Mouse (Mus musculus) forebrain, postnatal 0 days (tissue): ENCODE results near the gene Atp6v1a. TPM values are rescaled to one million over a fixed set of nuclear protein-coding genes. Genes with fewer than 3 reads are reported as not detected.

Source experiments
- ATAC-seq: fragments of 200-750 bp; cut with Nextera tagmentation; 2 replicates; pipeline ENCODE4 v1.8.0; 2017; ENCODE audit warnings: mild to moderate bottlenecking, moderate library complexity
- DNase-seq: peaks from one replicate; pipeline ENCODE4 v3.0.0-alpha.2; 2015
- H3K27ac ChIP-seq: fragments of 300-500 bp; sonication (generic); 2 replicates; pipeline ENCODE4 v1.5.1; 2014; ENCODE audit warnings: low read depth, mild to moderate bottlenecking, antibody characterized with exemption, low read length, moderate library complexity, mixed read lengths
- H3K27me3 ChIP-seq: fragments of 300-500 bp; sonication (generic); 2 replicates; pipeline ENCODE4 v1.6.1; 2014; ENCODE audit warnings: mild to moderate bottlenecking, low read length, mixed read lengths; ENCODE audit not compliant: insufficient read depth
- H3K36me3 ChIP-seq: fragments of 300-500 bp; sonication (generic); 2 replicates; pipeline ENCODE4 v1.6.1; 2014; ENCODE audit warnings: mild to moderate bottlenecking, moderate library complexity; ENCODE audit not compliant: insufficient read depth
- H3K4me1 ChIP-seq: fragments of 300-500 bp; sonication (generic); 2 replicates; pipeline ENCODE4 v1.6.1; 2014; ENCODE audit warnings: antibody characterized with exemption; ENCODE audit not compliant: insufficient read depth
- H3K4me2 ChIP-seq: fragments of 300-500 bp; sonication (generic); 2 replicates; pipeline ENCODE4 v1.6.1; 2014; ENCODE audit warnings: low read depth, mild to moderate bottlenecking, moderate library complexity
- H3K4me3 ChIP-seq: fragments of 300-500 bp; sonication (generic); 2 replicates; pipeline ENCODE4 v1.5.1; 2014; ENCODE audit warnings: low read depth, low read length, mixed read lengths
- H3K9ac ChIP-seq: fragments of 300-500 bp; sonication (generic); 2 replicates; pipeline ENCODE4 v1.6.1; 2014; ENCODE audit warnings: mild to moderate bottlenecking
- H3K9me3 ChIP-seq: fragments of 300-500 bp; sonication (generic); 2 replicates; pipeline ENCODE4 v1.6.1; 2016; ENCODE audit warnings: low read length
- CTCF ChIP-seq: sonication (generic); IDR thresholded peaks from 2 replicates; pipeline ENCODE4 v1.5.1; 2016; ENCODE audit warnings: antibody characterized with exemption, control low read depth, low read depth
- WGBS: fragments of 180-500 bp; shearing (Covaris S2); extraction: QIAGEN DNeasy Blood & Tissue Kit; methylation state at CpG from one replicate; pipeline ENCODE4 v1.1.7; 2014; 5-methylcytosine and 5-hydroxymethylcytosine counted together
- polyA plus RNA-seq: library from polyadenylated mRNA; unstranded; fragments of >200 nt; fragmentation: Nextera tagmentation; extraction: Ambion mirVana; gene quantifications from 2 replicates; pipeline ENCODE4 v1.2.1, GENCODE M21; 2015
- total RNA-seq: library from RNA; depleted of rRNA; stranded (reverse); fragments of >200 nt; gene quantifications from 2 replicates; pipeline ENCODE4 v1.2.3, GENCODE M21; 2014; rRNA removed

Atp6v1a gene
- total RNA-seq, result 192 TPM in 2 replicates
- polyA plus RNA-seq, result 132 and 149 TPM in 2 replicates

- DNase-seq, result peak; percentile 97
- Histone ChIP-seq H3K36me3 (no peaks in the 10 kb centered on the region), H3K27me3 (no peaks in the 10 kb centered on the region), H3K4me3 (peak within 1 kb of the TSS; percentile 94), H3K27ac (peak within 1 kb of the TSS; percentile 92), H3K4me2 (peak within 1 kb of the TSS; percentile 70), H3K9me3 (no peaks in the 10 kb centered on the region), H3K9ac (peak within 1 kb of the TSS; percentile 93), H3K4me1 (peaks cover 12% of the 10 kb centered on the region; the same call in 1 of the 2 replicates)
- under 1% methylated on average over 71 of the region's 71 CpGs for WGBS
- TF ChIP-seq CTCF, result no peak
- ATAC-seq, result peak; percentile 90
Measured at GRCm38 (mm10) chr16:44139536-44140185, at the start of gene Atp6v1a, which contains the start of gene Naa50. Atp6v1a (minus strand) TSS chr16:44139705. Naa50 (plus strand) TSS chr16:44139830.

- no peak overlapping the region for H3K9ac ChIP-seq
- H3K4me1 ChIP-seq, result no peaks in the 10 kb centered on the region
- 90% methylated on average over 3 of the region's 3 CpGs for WGBS
- 0 out of 2 replicates have a peak, but pooled peaks have one; percentile 12 for TF ChIP-seq CTCF
- H3K4me3 ChIP-seq, result no peak overlapping the region
- no peaks in the 10 kb centered on the region for H3K9me3 ChIP-seq
- no peak overlapping the region for H3K4me2 ChIP-seq
- ATAC-seq (no peak), DNase-seq (no peak)
- H3K36me3 ChIP-seq, result no peaks in the 10 kb centered on the region
- H3K27ac ChIP-seq, result no peak overlapping the region
- no peaks in the 10 kb centered on the region for H3K27me3 ChIP-seq
Measured at GRCm38 (mm10) chr16:44188766-44189165, 49.3 kb upstream of the Atp6v1a start.

DNA sequence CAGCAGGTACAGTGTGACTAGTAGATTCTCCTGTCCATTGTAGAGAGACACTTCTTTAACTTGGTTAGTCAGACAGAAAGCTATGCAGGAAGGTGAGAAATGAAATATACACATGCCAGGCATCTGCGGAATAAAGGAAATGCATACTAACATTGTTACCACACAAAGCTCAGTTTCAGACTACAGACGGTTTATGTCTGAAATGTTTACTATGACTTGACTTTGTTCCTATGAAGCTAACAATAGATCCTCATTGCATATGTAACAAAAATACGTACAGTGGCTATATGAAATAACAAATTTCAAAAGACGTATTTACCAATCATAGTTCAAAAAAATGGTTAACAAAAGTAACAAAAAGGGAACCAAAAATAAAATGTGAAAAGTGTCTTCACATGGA is 47.7 kb upstream of the Atp6v1a start:
- no peak for TF ChIP-seq CTCF
- H3K4me1 ChIP-seq, result no peaks in the 10 kb centered on the region
- H3K9me3 ChIP-seq, result no peaks in the 10 kb centered on the region
- no peak overlapping the region for H3K27ac ChIP-seq
- H3K36me3 ChIP-seq, result no peaks in the 10 kb centered on the region
- 91% methylated on average over 4 of the region's 4 CpGs for WGBS
- no peaks in the 10 kb centered on the region for H3K27me3 ChIP-seq
- no peak overlapping the region for H3K4me2 ChIP-seq
- H3K4me3 ChIP-seq, result no peak overlapping the region
- DNase-seq (no peak), ATAC-seq (no peak)
- no peak overlapping the region for H3K9ac ChIP-seq

DNA sequence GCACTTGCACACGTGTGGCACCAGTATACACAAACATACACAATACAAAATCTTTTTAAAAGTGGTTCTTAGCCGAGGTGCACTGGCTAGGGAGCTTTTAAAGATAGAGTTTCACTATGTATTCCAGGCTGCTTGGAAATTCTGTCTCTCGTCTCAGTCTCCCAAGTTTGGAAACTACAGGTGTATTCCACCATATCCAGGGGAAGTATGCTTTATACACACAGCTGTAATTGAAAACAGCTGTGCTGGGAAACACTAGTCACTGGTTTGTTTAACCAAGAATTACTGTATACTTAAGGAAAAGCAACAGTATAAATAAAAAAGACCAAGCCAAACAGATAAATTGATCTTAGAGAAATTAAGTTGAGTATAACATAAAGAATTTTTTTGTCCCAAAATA is 45.3 kb upstream of the Atp6v1a start:
- Histone ChIP-seq H3K9ac (no peak overlapping the region), H3K36me3 (0 out of 2 replicates have a peak, but pooled peaks cover 3% of the 10 kb centered on the region), H3K4me3 (no peak overlapping the region), H3K27ac (no peak overlapping the region), H3K4me1 (no peaks in the 10 kb centered on the region), H3K9me3 (no peaks in the 10 kb centered on the region), H3K4me2 (no peak overlapping the region), H3K27me3 (no peaks in the 10 kb centered on the region)
- ATAC-seq, result no peak
- no peak for DNase-seq
- WGBS, result 89% methylated on average over 3 of the region's 3 CpGs
- no peak for TF ChIP-seq CTCF

DNA sequence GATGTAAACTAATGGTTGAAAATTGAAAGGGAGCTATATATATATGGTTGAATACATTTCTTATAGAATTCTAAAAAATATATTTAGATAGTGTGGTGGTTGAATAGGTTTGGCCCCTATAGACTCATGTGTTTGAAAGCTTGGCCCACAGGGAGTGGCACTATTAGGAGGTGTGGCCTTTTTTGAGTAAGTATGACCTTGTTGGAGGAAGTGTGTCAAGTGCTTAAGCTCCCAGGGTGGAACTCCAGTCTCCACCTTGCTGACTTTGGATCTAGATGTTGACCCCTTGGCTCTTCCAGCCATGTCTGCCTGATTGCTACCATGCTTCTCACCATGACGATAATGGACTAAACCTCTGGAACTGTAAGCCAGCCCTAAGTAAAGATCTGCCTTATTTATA is 43.1 kb upstream of the Atp6v1a start:
- H3K36me3 ChIP-seq, result 0 out of 2 replicates have a peak, but pooled peaks cover 3% of the 10 kb centered on the region
- TF ChIP-seq CTCF, result no peak

GRCm38 (mm10) chr16:44178555-44178954 is 39.0 kb upstream of the Atp6v1a start:
- TF ChIP-seq CTCF, result no peak
- no peak overlapping the region for H3K4me2 ChIP-seq
- H3K9me3 ChIP-seq, result no peaks in the 10 kb centered on the region
- no peak overlapping the region for H3K4me3 ChIP-seq
- peaks cover 7% of the 10 kb centered on the region; the same call in 1 of the 2 replicates for H3K4me1 ChIP-seq
- H3K36me3 ChIP-seq, result 0 out of 2 replicates have a peak, but pooled peaks cover 3% of the 10 kb centered on the region
- H3K27ac ChIP-seq, result no peak overlapping the region
- WGBS, result 50% methylated on average over 1 of the region's 1 CpGs
- H3K9ac ChIP-seq, result no peak overlapping the region
- ATAC-seq (peak; percentile 40), DNase-seq (no peak)
- no peaks in the 10 kb centered on the region for H3K27me3 ChIP-seq

More for the DNA sequence above, 43.1 kb upstream of the Atp6v1a start:
- no peak for DNase-seq
- no peaks in the 10 kb centered on the region for H3K27me3 ChIP-seq
- H3K27ac ChIP-seq, result no peak overlapping the region
- H3K4me3 ChIP-seq, result no peak overlapping the region
- no peak overlapping the region for H3K4me2 ChIP-seq
- 97% methylated on average over 1 of the region's 1 CpGs for WGBS
- no peaks in the 10 kb centered on the region for H3K9me3 ChIP-seq
- ATAC-seq, result no peak
- no peak overlapping the region for H3K9ac ChIP-seq
- no peaks in the 10 kb centered on the region for H3K4me1 ChIP-seq

- TF ChIP-seq CTCF, result no peak
- DNase-seq, result no peak
- Histone ChIP-seq H3K9ac (no peak overlapping the region), H3K4me3 (no peak overlapping the region), H3K27ac (no peak overlapping the region), H3K4me2 (no peak overlapping the region), H3K4me1 (peaks cover 7% of the 10 kb centered on the region; the same call in 1 of the 2 replicates), H3K27me3 (no peaks in the 10 kb centered on the region), H3K9me3 (no peaks in the 10 kb centered on the region), H3K36me3 (no peaks in the 10 kb centered on the region)
- 100% methylated on average over 2 of the region's 2 CpGs for WGBS
- no peak for ATAC-seq
Measured at GRCm38 (mm10) chr16:44176511-44176910, 37.0 kb upstream of the Atp6v1a start.
